Mouse (Mus musculus): ENCODE measurements around the gene Slc12a7.

- TF ChIP-seq CTCF (IDR thresholded peaks at IDR 0.05; ENCODE audit: low read depth, low read length): no peak
- no peak for TF ChIP-seq POLR2A (IDR thresholded peaks at IDR 0.05; ENCODE audit: borderline replicate concordance, low read depth, low read length)
These were observed 106.2 kb downstream of the Slc12a7 start for GRCm38 (mm10) chr13:73839137-73839548.
